Mouse (Mus musculus): Measurements from ENCODE around the gene Kmt2d. TPM values are rescaled to one million over a fixed set of nuclear protein-coding genes. Genes with fewer than 3 reads are reported as not detected.
"Not testable (repeated sequence)": the region's sequence is repeated elsewhere in the genome, so short reads cannot be mapped to it uniquely, and the experiment has no call there.

The Kmt2d gene
- polyA plus RNA-seq, 1 experiment, result 37.5 TPM

- TF ChIP-seq POLR2A (IDR thresholded peaks at IDR 0.05; ENCODE audit: borderline replicate concordance, extremely low read depth, insufficient read depth, insufficient read length, poor library complexity, severe bottlenecking), result no peak
- peak; percentile 43; the same call in 1 of the 2 replicates for TF ChIP-seq CTCF (IDR thresholded peaks at IDR 0.05; ENCODE audit: borderline replicate concordance, extremely low read depth, insufficient read depth, insufficient read length)
- no peak for DNase-seq (ENCODE audit: low read depth)
Measured at GRCm38 (mm10) chr15:98821403-98821802, 49.6 kb downstream of the Kmt2d start.

GRCm38 (mm10) chr15:98820937-98821336 is 50.1 kb downstream of the Kmt2d start:
- TF ChIP-seq POLR2A (IDR thresholded peaks at IDR 0.05; ENCODE audit: borderline replicate concordance, extremely low read depth, insufficient read depth, insufficient read length, poor library complexity, severe bottlenecking) (no peak), CTCF (IDR thresholded peaks at IDR 0.05; ENCODE audit: borderline replicate concordance, extremely low read depth, insufficient read depth, insufficient read length) (no peak)
- no peak for DNase-seq (ENCODE audit: low read depth)

DNA sequence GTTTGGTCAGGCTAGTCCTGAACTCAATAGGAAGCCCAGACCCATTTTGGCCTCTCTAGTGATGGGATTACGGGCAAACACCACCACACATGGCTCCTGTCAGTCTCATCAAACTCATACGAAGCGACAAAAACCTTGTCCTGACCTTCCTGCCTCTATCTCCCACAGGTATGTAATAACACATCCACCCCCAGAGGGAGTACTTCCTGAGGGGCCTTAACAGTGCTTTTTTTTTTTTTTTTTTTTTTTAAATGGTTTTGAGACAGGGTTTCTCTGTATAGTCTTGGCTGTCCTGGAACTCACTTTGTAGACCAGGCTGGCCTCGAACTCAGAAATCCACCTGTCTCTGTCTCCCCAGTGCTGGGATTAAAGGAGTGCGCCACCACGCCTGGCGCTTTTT is 52.8 kb downstream of the Kmt2d start:
- TF ChIP-seq CTCF (IDR thresholded peaks at IDR 0.05; ENCODE audit: borderline replicate concordance, extremely low read depth, insufficient read depth, insufficient read length) (no peak), POLR2A (IDR thresholded peaks at IDR 0.05; ENCODE audit: borderline replicate concordance, extremely low read depth, insufficient read depth, insufficient read length, poor library complexity, severe bottlenecking) (no peak)
- DNase-seq (ENCODE audit: low read depth), result no peak

DNA sequence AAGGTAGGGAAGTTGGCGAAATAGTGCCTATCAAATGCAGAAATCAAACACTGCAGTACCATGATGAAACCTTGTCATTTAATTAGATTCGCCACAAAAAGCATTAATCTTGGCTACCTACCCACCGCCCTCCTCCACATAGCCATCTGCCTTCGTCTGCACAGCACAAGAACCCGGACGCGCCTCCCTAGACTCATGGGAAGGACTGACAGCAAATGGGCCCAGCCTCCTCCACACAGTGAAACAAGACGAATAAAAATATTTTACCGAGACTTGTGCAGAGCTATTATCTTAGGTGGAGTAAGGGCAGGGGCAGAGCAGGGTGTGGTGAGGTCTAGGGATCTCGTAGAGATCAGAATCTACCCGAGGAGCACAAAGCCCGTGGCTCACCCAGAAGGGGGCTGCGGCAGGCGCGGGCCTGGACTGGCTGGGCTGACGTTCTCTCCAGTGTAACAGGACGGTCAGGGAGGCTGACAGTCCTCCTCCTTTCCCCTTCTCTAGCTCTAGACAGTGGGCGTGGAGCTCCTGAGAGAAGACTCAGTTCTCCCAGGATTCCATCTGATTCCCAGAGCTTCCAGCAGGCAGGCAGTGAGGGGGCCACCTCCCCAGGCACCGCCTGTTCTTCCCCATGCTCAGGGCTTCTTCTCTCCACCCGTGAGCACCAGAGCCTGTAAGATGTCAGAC is 58.1 kb downstream of the Kmt2d start:
- no peak for DNase-seq (ENCODE audit: low read depth)
- no peak for TF ChIP-seq POLR2A (IDR thresholded peaks at IDR 0.05; ENCODE audit: borderline replicate concordance, extremely low read depth, insufficient read depth, insufficient read length, poor library complexity, severe bottlenecking)

DNA sequence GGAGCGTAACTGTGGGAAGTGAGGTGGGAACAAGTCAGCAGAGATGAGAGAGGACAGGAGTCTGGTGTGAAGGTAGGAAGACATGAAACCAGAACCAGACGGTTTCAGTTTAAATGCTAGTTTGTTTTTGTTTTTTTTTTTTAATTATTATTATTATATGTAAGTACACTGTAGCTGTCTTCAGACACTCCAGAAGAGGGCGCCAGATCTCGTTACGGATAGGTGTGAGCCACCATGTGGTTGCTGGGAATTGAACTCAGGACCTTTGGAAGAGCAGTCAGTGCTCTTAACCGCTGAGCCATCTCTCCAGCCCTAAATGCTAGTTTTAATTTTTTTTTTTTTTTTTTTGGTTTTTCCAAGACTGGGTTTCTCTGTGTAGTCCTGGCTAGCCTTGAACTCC is 60.8 kb downstream of the Kmt2d start:
- not testable (repeated sequence) for DNase-seq (ENCODE audit: low read depth)

- TF ChIP-seq POLR2A (IDR thresholded peaks at IDR 0.05; ENCODE audit: borderline replicate concordance, extremely low read depth, insufficient read depth, insufficient read length, poor library complexity, severe bottlenecking) (no peak), CTCF (IDR thresholded peaks at IDR 0.05; ENCODE audit: borderline replicate concordance, extremely low read depth, insufficient read depth, insufficient read length) (no peak)
- DNase-seq (ENCODE audit: low read depth), result no peak
Measured at GRCm38 (mm10) chr15:98809390-98809789, 61.6 kb downstream of the Kmt2d start, which contains the start of gene Ddn. Ddn (minus strand) TSS chr15:98809490.

DNA sequence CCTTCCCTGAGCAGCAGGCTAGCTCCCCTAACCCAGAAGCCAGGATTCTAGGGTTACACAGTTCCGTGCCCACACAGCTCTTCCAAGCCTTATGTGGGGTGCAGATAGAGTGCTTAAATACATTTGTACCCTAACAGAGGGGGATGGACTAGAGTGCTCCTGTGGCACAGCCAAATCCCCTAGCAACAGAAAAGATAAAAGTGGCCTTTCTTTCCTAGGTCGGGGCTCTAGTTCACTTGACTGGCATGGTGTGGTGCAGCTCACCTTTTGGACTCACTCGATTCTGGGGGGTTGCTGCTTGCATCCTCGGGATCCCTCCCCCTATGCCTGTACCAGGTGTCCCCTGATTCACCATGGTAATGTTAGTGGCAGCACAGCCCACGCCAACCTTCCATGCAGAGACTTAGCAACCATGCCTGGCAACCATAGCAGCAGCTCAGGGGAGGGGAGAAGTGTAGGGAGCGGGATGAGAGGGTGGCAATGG is 62.3 kb downstream of the Kmt2d start:
- no peak for TF ChIP-seq CTCF (IDR thresholded peaks at IDR 0.05; ENCODE audit: borderline replicate concordance, extremely low read depth, insufficient read depth, insufficient read length)
- TF ChIP-seq POLR2A (IDR thresholded peaks at IDR 0.05; ENCODE audit: borderline replicate concordance, extremely low read depth, insufficient read depth, insufficient read length, poor library complexity, severe bottlenecking), result no peak
- peak; percentile 50 for DNase-seq (ENCODE audit: low read depth)

DNA sequence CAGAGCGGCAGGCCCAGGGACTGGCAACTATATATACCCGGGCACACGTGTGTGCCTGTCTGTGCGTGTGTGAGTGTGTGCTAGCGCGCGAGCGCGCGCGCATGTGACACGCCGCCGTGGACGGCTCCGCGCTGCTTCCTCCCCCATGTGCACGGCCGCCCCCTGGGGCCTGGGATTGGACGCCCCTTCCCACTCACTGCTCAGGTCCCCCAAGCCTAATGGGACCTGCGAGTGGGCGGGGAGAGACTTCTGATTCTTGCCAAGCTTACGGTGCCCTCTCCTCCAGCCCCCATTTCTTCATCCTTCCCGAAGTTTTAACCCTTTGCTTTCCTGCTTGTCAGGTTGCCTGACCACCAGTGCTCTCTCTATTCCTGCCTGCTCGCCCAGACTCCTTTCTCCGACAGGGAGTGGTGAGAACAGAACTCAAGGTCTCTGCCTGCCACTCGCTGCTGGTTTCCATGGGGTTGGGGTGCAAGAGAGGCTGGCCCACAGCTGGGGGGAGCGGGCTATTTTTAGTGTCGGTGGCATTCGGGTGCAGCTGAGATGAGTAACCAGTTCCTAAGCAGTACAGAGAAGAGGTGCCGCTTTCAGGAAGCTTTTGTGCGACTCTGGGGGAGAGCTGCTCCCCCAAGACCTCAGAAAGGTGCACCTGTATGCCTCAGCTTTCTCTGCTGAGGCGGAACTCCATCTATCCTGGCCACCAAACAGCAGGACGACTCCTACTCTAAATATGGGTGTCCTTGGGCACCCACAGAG is 62.9 kb downstream of the Kmt2d start:
- peak; percentile 66 for DNase-seq (ENCODE audit: low read depth)
- no peak for TF ChIP-seq POLR2A (IDR thresholded peaks at IDR 0.05; ENCODE audit: borderline replicate concordance, extremely low read depth, insufficient read depth, insufficient read length, poor library complexity, severe bottlenecking)
- TF ChIP-seq CTCF (IDR thresholded peaks at IDR 0.05; ENCODE audit: borderline replicate concordance, extremely low read depth, insufficient read depth, insufficient read length), result no peak

- DNase-seq (ENCODE audit: low read depth), result no peak
- TF ChIP-seq CTCF (IDR thresholded peaks at IDR 0.05; ENCODE audit: borderline replicate concordance, extremely low read depth, insufficient read depth, insufficient read length) (no peak), POLR2A (IDR thresholded peaks at IDR 0.05; ENCODE audit: borderline replicate concordance, extremely low read depth, insufficient read depth, insufficient read length, poor library complexity, severe bottlenecking) (no peak)
Measured at GRCm38 (mm10) chr15:98806809-98807770, 63.9 kb downstream of the Kmt2d start.

- TF ChIP-seq CTCF (IDR thresholded peaks at IDR 0.05; ENCODE audit: borderline replicate concordance, extremely low read depth, insufficient read depth, insufficient read length), result no peak
- no peak for TF ChIP-seq POLR2A (IDR thresholded peaks at IDR 0.05; ENCODE audit: borderline replicate concordance, extremely low read depth, insufficient read depth, insufficient read length, poor library complexity, severe bottlenecking)
- no peak for DNase-seq (ENCODE audit: low read depth)
Measured at GRCm38 (mm10) chr15:98806071-98806808, 64.8 kb downstream of the Kmt2d start.

Data from brain, embryonic 14.5 days (tissue).